Mouse (Mus musculus) midbrain, postnatal 0 days (tissue): ENCODE data around the gene Prok1. TPM values are rescaled to one million over a fixed set of nuclear protein-coding genes. Genes with fewer than 3 reads are reported as not detected.

Experiments
- ATAC-seq: fragments of 200-750 bp; cut with Nextera tagmentation; 2 replicates; pipeline ENCODE4 v1.8.0; 2017; ENCODE audit warnings: moderate number of reproducible peaks, mild to moderate bottlenecking, moderate TSS enrichment, moderate library complexity; ENCODE audit not compliant: low FRiP score
- DNase-seq: peaks from one replicate; pipeline ENCODE4 v3.0.0-alpha.2; 2015; ENCODE audit warnings: low spot score
- H3K27ac ChIP-seq: fragments of 300-500 bp; sonication (generic); 2 replicates; pipeline ENCODE4 v1.5.1; 2014; ENCODE audit warnings: low read depth, mild to moderate bottlenecking, low read length, mixed read lengths
- H3K27me3 ChIP-seq: fragments of 300-500 bp; sonication (generic); 2 replicates; pipeline ENCODE4 v1.6.1; 2014; ENCODE audit warnings: low read length, control low read depth, mixed read lengths; ENCODE audit not compliant: insufficient read depth
- H3K36me3 ChIP-seq: fragments of 300-500 bp; sonication (generic); 2 replicates; pipeline ENCODE4 v1.6.1; 2014; ENCODE audit warnings: low read length, control low read depth, mixed read lengths; ENCODE audit not compliant: insufficient read depth
- H3K4me1 ChIP-seq: fragments of 300-500 bp; sonication (generic); 2 replicates; pipeline ENCODE4 v1.6.1; 2014; ENCODE audit warnings: mild to moderate bottlenecking, control low read depth, antibody characterized with exemption, low read length, mixed read lengths; ENCODE audit not compliant: insufficient read depth
- H3K4me2 ChIP-seq: fragments of 300-500 bp; sonication (generic); 2 replicates; pipeline ENCODE4 v1.6.1; 2014; ENCODE audit warnings: low read depth, mild to moderate bottlenecking, low read length, mixed read lengths; ENCODE audit not compliant: poor library complexity, severe bottlenecking
- H3K4me3 ChIP-seq: fragments of 300-500 bp; sonication (generic); 2 replicates; pipeline ENCODE4 v1.5.1; 2014; ENCODE audit warnings: low read depth, mild to moderate bottlenecking, low read length, moderate library complexity
- H3K9ac ChIP-seq: fragments of 300-500 bp; sonication (generic); replicated peaks from 2 replicates; pipeline ENCODE4 v1.6.1; 2014; ENCODE audit warnings: mild to moderate bottlenecking, low read length, moderate library complexity, mixed read lengths; ENCODE audit not compliant: poor library complexity, severe bottlenecking
- H3K9me3 ChIP-seq: fragments of 300-500 bp; sonication (generic); 2 replicates; pipeline ENCODE4 v1.6.1; 2016; ENCODE audit warnings: low read length, control low read depth
- CTCF ChIP-seq: IDR thresholded peaks from 2 replicates; pipeline ENCODE4 v1.5.1; 2016; ENCODE audit warnings: antibody characterized with exemption, mild to moderate bottlenecking
- WGBS: fragments of 180-500 bp; shearing (Covaris S2); extraction: QIAGEN DNeasy Blood & Tissue Kit; methylation state at CpG from one replicate; pipeline ENCODE4 v1.1.7; 2014; 5-methylcytosine and 5-hydroxymethylcytosine counted together
- polyA plus RNA-seq: library from polyadenylated mRNA; unstranded; fragments of >200 nt; fragmentation: Nextera tagmentation; extraction: Ambion mirVana; gene quantifications from 2 replicates; pipeline ENCODE4 v1.2.1, GENCODE M21; 2015
- total RNA-seq: library from RNA; depleted of rRNA; stranded (reverse); fragments of >200 nt; gene quantifications from 2 replicates; pipeline ENCODE4 v1.2.3, GENCODE M21; 2014

The Prok1 gene
- total and polyA plus RNA-seq, 2 experiments from 2014 or later = 0.16 to 0.33 TPM

DNA sequence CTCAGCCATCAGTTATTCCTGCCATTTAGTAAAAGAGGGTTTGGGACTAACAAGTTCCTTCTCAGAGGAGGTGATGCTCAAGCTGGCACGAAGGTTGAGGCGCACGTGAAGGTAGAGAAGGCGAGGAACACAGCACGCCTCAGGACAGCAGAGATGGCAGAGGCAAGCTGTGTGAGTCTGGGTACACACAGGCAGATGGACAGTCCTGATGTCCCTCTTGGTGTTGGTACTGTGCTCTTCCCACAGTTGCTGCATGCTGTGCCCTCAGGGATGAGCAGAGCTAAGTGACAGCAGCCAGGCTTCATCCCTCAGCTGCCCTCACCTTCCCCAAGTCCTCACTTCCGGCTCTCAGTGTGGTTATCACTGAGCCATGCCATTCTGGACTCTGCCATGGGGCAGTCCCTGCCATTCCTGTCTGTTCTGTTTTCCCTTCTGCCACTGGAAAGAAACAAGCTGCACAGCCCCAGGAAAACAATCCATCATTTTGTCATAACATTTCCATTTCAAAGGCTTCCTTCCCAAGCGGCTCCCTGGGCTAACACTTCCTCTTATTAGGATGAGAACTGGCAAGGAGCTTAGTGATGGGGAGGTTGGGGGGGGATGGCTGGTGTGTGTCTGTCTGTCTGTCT is 31.8 kb downstream of the Prok1 start:
- Histone ChIP-seq H3K4me3 (no peak overlapping the region), H3K9ac (no peak overlapping the region), H3K9me3 (no peaks in the 10 kb centered on the region), H3K4me2 (no peak overlapping the region), H3K36me3 (no peaks in the 10 kb centered on the region), H3K4me1 (no peaks in the 10 kb centered on the region), H3K27ac (no peak overlapping the region), H3K27me3 (no peaks in the 10 kb centered on the region)
- DNase-seq (peak; percentile 56), ATAC-seq (peak; percentile 33; the same call in 1 of the 2 replicates)
- 60% methylated on average over 7 of the region's 7 CpGs for WGBS
- TF ChIP-seq CTCF = no peak

DNA sequence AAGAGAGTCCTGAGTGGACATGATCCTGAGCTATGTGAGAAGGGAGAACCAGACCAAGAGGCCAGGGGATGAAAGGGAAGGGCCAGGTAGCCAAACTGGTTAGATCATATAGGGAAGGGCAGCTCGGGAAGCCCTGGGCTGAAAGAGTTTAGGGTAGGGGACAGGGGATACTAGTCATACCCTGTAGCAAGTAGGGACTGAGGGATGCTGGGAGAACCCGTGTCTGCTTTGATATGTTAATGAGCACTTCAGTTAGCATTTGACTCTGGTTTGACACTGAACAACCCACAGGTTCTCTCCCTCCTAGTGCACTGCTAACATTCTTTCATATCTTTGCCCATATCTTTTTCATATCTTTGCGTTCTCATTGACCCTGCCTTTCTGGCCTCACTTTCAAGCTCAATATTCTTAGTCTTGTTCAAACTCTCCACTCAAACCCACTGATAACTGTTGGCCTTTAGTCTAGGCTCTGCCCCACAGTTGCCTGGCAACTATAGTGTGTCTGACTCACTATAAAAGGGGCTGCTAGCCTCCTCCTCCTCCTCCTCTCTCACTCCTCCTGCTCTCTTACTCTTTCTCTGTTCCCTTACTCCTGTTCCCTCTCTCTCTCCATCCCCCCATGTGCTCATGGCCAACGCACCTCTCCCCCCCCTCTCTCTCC is 32.9 kb downstream of the Prok1 start:
- Histone ChIP-seq H3K36me3 (no peaks in the 10 kb centered on the region), H3K27ac (no peak overlapping the region), H3K9ac (no peak overlapping the region), H3K4me3 (no peak overlapping the region), H3K4me2 (no peak overlapping the region), H3K9me3 (no peaks in the 10 kb centered on the region), H3K4me1 (no peaks in the 10 kb centered on the region), H3K27me3 (no peaks in the 10 kb centered on the region)
- TF ChIP-seq CTCF = no peak
- 40% methylated on average over 4 of the region's 4 CpGs for WGBS
- ATAC-seq = no peak
- no peak for DNase-seq

DNA sequence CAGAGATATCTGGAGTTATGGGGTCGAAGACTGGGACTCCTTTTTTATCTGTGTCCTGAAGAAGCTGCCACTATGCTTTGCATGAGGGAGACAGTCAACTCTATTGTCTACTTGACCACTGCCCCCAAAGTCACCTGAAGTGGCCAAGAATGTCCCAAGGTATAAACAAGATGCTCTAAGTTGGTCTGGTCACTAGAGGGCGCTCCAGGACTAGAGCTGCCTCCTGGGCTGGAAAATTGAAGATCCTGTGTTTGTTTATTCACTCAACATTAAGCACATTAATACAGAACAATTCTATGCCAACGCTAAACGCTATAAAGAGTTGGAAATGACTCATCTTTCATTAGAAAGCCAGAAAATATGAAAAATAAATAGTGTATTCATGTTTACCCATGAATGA is 33.5 kb downstream of the Prok1 start:
- ATAC-seq (no peak), DNase-seq (peak; percentile 83)
- Histone ChIP-seq H3K9me3 (no peaks in the 10 kb centered on the region), H3K27ac (no peak overlapping the region), H3K36me3 (no peaks in the 10 kb centered on the region), H3K4me3 (no peak overlapping the region), H3K4me1 (no peaks in the 10 kb centered on the region), H3K9ac (no peak overlapping the region), H3K4me2 (no peak overlapping the region), H3K27me3 (no peaks in the 10 kb centered on the region)
- WGBS = 14% methylated on average over 4 of the region's 4 CpGs
- peak; percentile 91 for TF ChIP-seq CTCF

DNA sequence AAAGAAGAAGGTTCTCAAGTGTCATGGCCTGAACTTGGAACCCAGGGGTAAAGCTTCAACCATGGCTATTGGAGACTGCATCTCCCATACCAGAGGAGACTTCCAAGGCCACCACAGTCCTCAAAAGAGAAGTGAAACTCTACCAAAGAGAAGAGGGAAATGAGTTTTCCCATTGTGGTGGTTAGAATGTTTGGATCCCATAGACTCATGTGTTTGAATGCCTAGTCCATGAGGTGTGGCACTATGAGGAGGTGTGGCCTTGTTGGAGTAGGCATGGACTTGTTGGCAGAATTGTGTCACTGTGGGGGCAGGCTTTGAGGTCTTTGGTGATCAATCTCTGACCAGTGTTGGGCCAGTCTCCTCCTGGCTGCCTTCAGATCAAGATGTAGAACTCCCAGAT is 34.3 kb downstream of the Prok1 start:
- Histone ChIP-seq H3K27ac (no peak overlapping the region), H3K4me2 (no peak overlapping the region), H3K9me3 (no peaks in the 10 kb centered on the region), H3K27me3 (no peaks in the 10 kb centered on the region), H3K4me1 (no peaks in the 10 kb centered on the region), H3K4me3 (no peak overlapping the region), H3K9ac (no peak overlapping the region), H3K36me3 (no peaks in the 10 kb centered on the region)
- no peak for ATAC-seq
- DNase-seq = no peak
- no peak for TF ChIP-seq CTCF

DNA sequence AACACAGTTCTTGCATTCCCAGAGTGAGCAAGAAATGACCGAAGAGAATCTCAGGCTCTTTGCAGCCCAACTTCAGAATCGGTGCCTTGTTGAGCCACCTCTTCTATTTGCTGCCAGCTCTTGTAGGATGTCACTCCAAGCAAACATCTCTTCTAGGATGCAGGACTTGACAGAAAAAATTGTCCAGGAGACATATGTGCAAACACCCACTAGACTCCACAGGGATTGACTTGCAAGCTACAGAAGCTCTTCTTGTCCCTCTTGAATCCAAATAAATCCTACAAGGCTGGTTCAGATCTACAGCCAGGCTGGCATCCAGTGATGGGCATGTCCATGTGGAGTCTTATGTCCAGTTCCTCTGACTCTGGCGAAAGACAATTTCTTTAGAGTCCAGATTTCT is 35.1 kb downstream of the Prok1 start:
- no peaks in the 10 kb centered on the region for H3K27me3 ChIP-seq
- WGBS = 93% methylated on average over 3 of the region's 3 CpGs
- no peak overlapping the region for H3K9ac ChIP-seq
- H3K27ac ChIP-seq = no peak overlapping the region
- no peak overlapping the region for H3K4me2 ChIP-seq
- DNase-seq (no peak), ATAC-seq (no peak)
- H3K36me3 ChIP-seq = no peaks in the 10 kb centered on the region
- TF ChIP-seq CTCF = no peak
- H3K9me3 ChIP-seq = no peaks in the 10 kb centered on the region
- H3K4me1 ChIP-seq = no peaks in the 10 kb centered on the region
- H3K4me3 ChIP-seq = no peak overlapping the region

DNA sequence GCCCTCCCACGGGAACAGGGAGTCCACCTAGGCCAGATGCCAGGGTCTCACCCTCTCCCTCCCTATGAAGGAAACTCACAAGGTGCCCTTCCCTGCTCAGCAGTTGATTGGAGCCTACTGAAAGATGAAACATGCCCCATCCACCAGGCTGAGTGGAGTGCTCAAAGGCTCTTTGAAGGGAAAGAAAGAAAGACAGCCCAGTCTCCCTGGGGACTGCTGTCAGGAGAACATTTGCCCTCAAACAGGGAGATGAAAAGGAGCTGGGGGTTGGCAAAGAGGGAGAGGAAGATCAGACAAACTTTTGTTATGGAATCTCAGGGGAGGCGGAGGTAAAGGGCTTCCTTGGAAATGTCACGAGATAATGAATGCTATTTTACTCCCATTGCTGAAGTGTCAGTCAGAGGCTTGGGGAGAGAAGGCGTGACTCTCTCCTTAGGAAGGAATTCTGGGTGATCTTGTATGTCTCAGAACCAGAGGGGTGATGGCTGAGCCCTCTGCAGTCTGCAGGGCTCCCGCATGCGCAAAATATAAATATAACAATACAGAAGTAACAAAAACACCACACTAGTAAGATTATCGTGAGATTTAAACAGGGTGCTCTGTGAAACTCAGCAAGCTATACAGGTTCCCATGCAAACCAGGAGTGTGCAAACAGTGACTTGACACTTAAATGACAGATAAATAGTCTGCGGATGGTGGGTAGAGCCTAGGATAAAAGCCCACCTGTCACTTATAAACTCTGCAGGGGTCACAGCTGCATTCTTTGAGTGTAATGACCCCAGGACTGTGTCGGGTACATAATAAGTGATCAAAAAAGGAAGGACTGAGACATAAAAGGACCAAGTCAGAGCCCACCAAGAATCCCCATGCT is 38.0 kb downstream of the Prok1 start:
- Histone ChIP-seq H3K27ac (no peak overlapping the region), H3K4me3 (no peak overlapping the region), H3K4me1 (no peaks in the 10 kb centered on the region), H3K27me3 (no peaks in the 10 kb centered on the region), H3K9ac (no peak overlapping the region), H3K9me3 (no peaks in the 10 kb centered on the region), H3K4me2 (no peak overlapping the region), H3K36me3 (no peaks in the 10 kb centered on the region)
- 14% methylated on average over 9 of the region's 9 CpGs for WGBS
- TF ChIP-seq CTCF = no peak
- peak; percentile 54; the same call in 1 of the 2 replicates for ATAC-seq
- peak; percentile 3 for DNase-seq
